Mouse (Mus musculus) megakaryocyte progenitor cell, adult 5-6 weeks (primary cell): Measurements from ENCODE around the gene Cntn2. TPM values are rescaled to one million over a fixed set of nuclear protein-coding genes. Genes with fewer than 3 reads are reported as not detected.

Experiments
- total RNA-seq, 2 experiments: library from RNA; stranded (forward) in 1 of 2; stranded (reverse) in 1 of 2; fragments of 157-497, 149-512 nt in 1 of 2; fragments of 200-1000 nt in 1 of 2; gene quantifications; 2 replicates each; pipeline versions ENCODE4 v1.2.3 to v1.2.4; 2015 to 2017

Cntn2 gene
- total RNA-seq, 2 experiments from 2014 or later: not detected

Other genes starting within 250 kb of the Cntn2 start
- gene Klhdc8a, start 244.6 kb downstream of the Cntn2 start, total RNA-seq (2015): not detected in 2 replicates
- gene Klhdc8a, start 244.6 kb downstream of the Cntn2 start, total RNA-seq (2017): not detected in 2 replicates
- gene Nuak2, start 227.1 kb downstream of the Cntn2 start, total RNA-seq (2015): 19.8 and 26.1 TPM in 2 replicates
- gene Nuak2, start 227.1 kb downstream of the Cntn2 start, total RNA-seq (2017): 14.5 and 20.2 TPM in 2 replicates
- 2.9 and 6.1 TPM in 2 replicates for gene Tmcc2, start 152.0 kb downstream of the Cntn2 start, total RNA-seq (2015)
- 5.5 and 6.0 TPM in 2 replicates for gene Tmcc2, start 152.0 kb downstream of the Cntn2 start, total RNA-seq (2017)
- gene Dstyk, start 125.7 kb downstream of the Cntn2 start, total RNA-seq (2015): 14.2 and 20.1 TPM in 2 replicates
- 16.0 and 22.3 TPM in 2 replicates for gene Dstyk, start 125.7 kb downstream of the Cntn2 start, total RNA-seq (2017)
- gene Rbbp5, start 65.9 kb downstream of the Cntn2 start, total RNA-seq (2015): 47.7 and 50.0 TPM in 2 replicates
- 51.8 and 72.9 TPM in 2 replicates for gene Rbbp5, start 65.9 kb downstream of the Cntn2 start, total RNA-seq (2017)
- gene Tmem81, start 37.0 kb downstream of the Cntn2 start, total RNA-seq (2015): 3.0 and 4.7 TPM in 2 replicates
- 4.3 and 4.9 TPM in 2 replicates for gene Tmem81, start 37.0 kb downstream of the Cntn2 start, total RNA-seq (2017)
- not detected in 2 replicates for gene Nfasc, start 198.5 kb upstream of the Cntn2 start, total RNA-seq (2015)
- not detected in 2 replicates for gene Nfasc, start 198.5 kb upstream of the Cntn2 start, total RNA-seq (2017)